In the genomic region with DNA sequence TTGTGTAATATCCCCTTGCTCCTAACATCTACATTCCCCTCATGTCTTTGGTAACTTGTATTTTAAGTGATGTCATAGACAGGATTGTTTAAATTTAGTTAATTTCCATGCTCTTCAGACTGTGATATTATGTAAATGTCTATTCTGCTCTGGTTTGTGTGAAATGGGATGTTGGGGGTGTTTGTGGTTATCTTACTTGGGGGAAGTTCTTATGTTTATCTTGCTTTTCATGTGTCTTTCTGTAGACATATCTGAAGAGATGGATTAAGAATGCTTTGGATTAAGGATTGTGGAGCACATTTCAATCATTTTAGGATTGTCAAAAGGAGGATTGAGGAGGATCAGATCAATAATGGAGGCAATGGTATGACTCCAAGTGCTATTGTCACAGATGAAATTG, we compare ENCODE assay signal across 10 mouse cellular contexts. TPM values are rescaled to one million over a fixed set of nuclear protein-coding genes. Genes with fewer than 3 reads are reported as not detected.
DNase-seq lines count a peak whose midpoint lies in the region; ATAC-seq and TF ChIP-seq lines count a peak whose summit lies in the region.
"Had no signal": no experiment of that assay in that cellular context is flagged by ENCODE, and none has a peak within 500 bp of the region (broad histone marks: within the 10 kb centered on the region; RNA-seq: fewer than 3 reads in every experiment).

No protein-coding gene starts in this region.

- TF ChIP-seq CTCF in ES-Bruce4 (IDR thresholded peaks at IDR 0.05; ENCODE audit: low read depth, low read length) = no peak

- peaks cover 51% of the 10 kb centered on the region for H3K36me3 ChIP-seq in heart, embryonic 10.5 days
- peaks cover 35% of the 10 kb centered on the region for H3K36me3 ChIP-seq in ES-Bruce4 (ENCODE audit: control insufficient read depth, insufficient read depth, low read length, poor library complexity, severe bottlenecking)
- peaks cover 26% of the 10 kb centered on the region for H3K36me3 ChIP-seq in hindbrain, embryonic 12.5 days
- peaks cover 61% of the 10 kb centered on the region for H3K36me3 ChIP-seq in midbrain, embryonic 10.5 days

- DNase-seq in heart, embryonic 10.5 days (ENCODE audit: low spot score) = no peak
- no peak for DNase-seq in heart, postnatal 14 days
- DNase-seq in midbrain, embryonic 10.5 days (ENCODE audit: low spot score) = no peak
- DNase-seq in cerebellum, adult 18-20 months = no peak
- DNase-seq in adrenal gland, postnatal 25 days = no peak
- DNase-seq in spleen, adult 12 weeks (ENCODE audit: low spot score) = no peak
- DNase-seq: gastrocnemius, postnatal 25 days; lung, adult 2 months had no signal

- H3K4me2 ChIP-seq in hindbrain, embryonic 12.5 days (replicated peaks) = peak overlapping the region; percentile 91

- H3K27ac ChIP-seq in heart, embryonic 10.5 days = no peak overlapping the region
- H3K27ac ChIP-seq in ES-Bruce4 (ENCODE audit: insufficient read depth, low read length) = no peak overlapping the region
- H3K27ac ChIP-seq in hindbrain, embryonic 12.5 days = no peak overlapping the region
- H3K27ac ChIP-seq in midbrain, embryonic 10.5 days (replicated peaks) = no peak overlapping the region

- intact Hi-C loops in heart, postnatal 14 days (cut with DNase I) = no loop called here

- no peak for ATAC-seq in hindbrain, embryonic 12.5 days (ENCODE audit: low FRiP score)

- no peaks in the 10 kb centered on the region for H3K27me3 ChIP-seq in heart, embryonic 10.5 days (ENCODE audit: insufficient read depth, poor library complexity, severe bottlenecking)
- H3K27me3 ChIP-seq in ES-Bruce4 (ENCODE audit: control insufficient read depth, insufficient read depth, low read length, poor library complexity, severe bottlenecking) = no peaks in the 10 kb centered on the region
- H3K27me3 ChIP-seq in hindbrain, embryonic 12.5 days = no peaks in the 10 kb centered on the region
- H3K27me3 ChIP-seq in midbrain, embryonic 10.5 days (ENCODE audit: low read depth, poor library complexity, severe bottlenecking) = no peaks in the 10 kb centered on the region

- H3K4me1 ChIP-seq in heart, embryonic 10.5 days = peaks cover 16% of the 10 kb centered on the region
- H3K4me1 ChIP-seq in ES-Bruce4 (ENCODE audit: control insufficient read depth, insufficient read depth, low read length) = no peaks in the 10 kb centered on the region
- H3K4me1 ChIP-seq in hindbrain, embryonic 12.5 days = peaks cover 26% of the 10 kb centered on the region
- H3K4me1 ChIP-seq in midbrain, embryonic 10.5 days = peaks cover 44% of the 10 kb centered on the region

- no peak for TF ChIP-seq POLR2A in ES-Bruce4 (IDR thresholded peaks at IDR 0.05; ENCODE audit: insufficient read depth, low read length)

- peak overlapping the region; percentile 98 for H3K4me3 ChIP-seq in heart, embryonic 10.5 days
- H3K4me3 ChIP-seq in ES-Bruce4 (ENCODE audit: low read depth, low read length) = peak overlapping the region; percentile 50; the same call in 1 of the 2 replicates
- H3K4me3 ChIP-seq in hindbrain, embryonic 12.5 days = peak overlapping the region; percentile 97
- peak overlapping the region; percentile 94 for H3K4me3 ChIP-seq in midbrain, embryonic 10.5 days

- no peak for TF ChIP-seq EP300 in ES-Bruce4 (IDR thresholded peaks at IDR 0.05; ENCODE audit: insufficient read depth, low read depth, low read length)

- no peaks in the 10 kb centered on the region for H3K9me3 ChIP-seq in heart, embryonic 10.5 days
- H3K9me3 ChIP-seq in ES-Bruce4 (replicated peaks; ENCODE audit: control insufficient read depth, insufficient read depth, low read length, poor library complexity, severe bottlenecking) = no peaks in the 10 kb centered on the region
- H3K9me3 ChIP-seq in hindbrain, embryonic 12.5 days (replicated peaks) = no peaks in the 10 kb centered on the region
- H3K9me3 ChIP-seq in midbrain, embryonic 10.5 days (replicated peaks) = no peaks in the 10 kb centered on the region

- H3K9ac ChIP-seq in ES-Bruce4 (ENCODE audit: low read depth, poor library complexity, severe bottlenecking) = peak overlapping the region; percentile 98
- H3K9ac ChIP-seq in hindbrain, embryonic 12.5 days = peak overlapping the region; percentile 99

RNA-seq across cellular contexts. Expression of a gene that starts 2.6 kb away (rescaled TPM):
- 199 and 306 TPM in 2 replicates for polyA plus RNA-seq in heart, embryonic 10.5 days (2016; fragmentation: Nextera tagmentation; extraction: Ambion mirVana)
- total RNA-seq in heart, postnatal 14 days (2021) = 100 to 1,000 TPM; 118 to 131 TPM
- polyA plus RNA-seq in ES-Bruce4 (2011; ENCODE audit: insufficient read depth, insufficient read length, low read depth, missing spikeins) = 511 and 547 TPM in 2 replicates
- 468 and 477 TPM in 2 replicates for polyA plus RNA-seq in hindbrain, embryonic 12.5 days (2016; fragmentation: Nextera tagmentation; extraction: Ambion mirVana)
- polyA plus RNA-seq in midbrain, embryonic 10.5 days (2016; fragmentation: Nextera tagmentation; extraction: Ambion mirVana) = 413 and 417 TPM in 2 replicates
- 226 and 298 TPM in 2 replicates for total RNA-seq in adrenal gland, postnatal 25 days (2021)

RNA-seq across cellular contexts. Expression of a gene that starts 18.3 kb away (rescaled TPM):
- 24.2 and 34.1 TPM in 2 replicates for polyA plus RNA-seq in heart, embryonic 10.5 days (2016; fragmentation: Nextera tagmentation; extraction: Ambion mirVana)
- total RNA-seq in heart, postnatal 14 days (2021) = 10 to 100 TPM; 41.5 to 41.9 TPM
- polyA plus RNA-seq in ES-Bruce4 (2011; ENCODE audit: insufficient read depth, insufficient read length, low read depth, missing spikeins) = 43.4 and 44.8 TPM in 2 replicates
- 75.1 and 79.0 TPM in 2 replicates for polyA plus RNA-seq in hindbrain, embryonic 12.5 days (2016; fragmentation: Nextera tagmentation; extraction: Ambion mirVana)
- 70.5 and 73.9 TPM in 2 replicates for polyA plus RNA-seq in midbrain, embryonic 10.5 days (2016; fragmentation: Nextera tagmentation; extraction: Ambion mirVana)
- 45.8 and 51.8 TPM in 2 replicates for total RNA-seq in adrenal gland, postnatal 25 days (2021)

RNA-seq across cellular contexts. Expression of a gene that starts 48.1 kb away (rescaled TPM):
- polyA plus RNA-seq in heart, embryonic 10.5 days (2016; fragmentation: Nextera tagmentation; extraction: Ambion mirVana) = 15.1 and 17.9 TPM in 2 replicates
- total RNA-seq in heart, postnatal 14 days (2021) = 10 to 100 TPM; 47.9 to 55.6 TPM
- 21.9 and 22.5 TPM in 2 replicates for polyA plus RNA-seq in ES-Bruce4 (2011; ENCODE audit: insufficient read depth, insufficient read length, low read depth, missing spikeins)
- polyA plus RNA-seq in hindbrain, embryonic 12.5 days (2016; fragmentation: Nextera tagmentation; extraction: Ambion mirVana) = 53.2 and 53.3 TPM in 2 replicates
- 26.4 and 27.2 TPM in 2 replicates for polyA plus RNA-seq in midbrain, embryonic 10.5 days (2016; fragmentation: Nextera tagmentation; extraction: Ambion mirVana)
- 50.7 and 68.6 TPM in 2 replicates for total RNA-seq in adrenal gland, postnatal 25 days (2021)
